Mouse (Mus musculus) CH12.LX (cell line): ENCODE measurements at regions not wholly inside any gene's neighbourhood (a gene's known extent, or its start where the extent isn't known, plus 50 kb on each side); places are given as distances from the start of the nearest gene placed in this dataset.

Source experiments
- DNase-seq: peaks from one replicate; pipeline ENCODE4 v3.0.0-alpha.2; 2013; ENCODE audit errors: extremely low read depth
- H3K27ac ChIP-seq: 2 replicates; pipeline ENCODE4 v1.5.1; 2012; ENCODE audit warnings: low read depth, mild to moderate bottlenecking, control low read depth, moderate library complexity; ENCODE audit not compliant: insufficient read depth
- H3K27me3 ChIP-seq: replicated peaks from 2 replicates; pipeline ENCODE3; 2012; ENCODE audit warnings: inconsistent platforms
- H3K36me3 ChIP-seq, 2 experiments: replicated peaks in 1 of 2; 2 replicates each; pipeline versions ENCODE3 to v1.6.1; 2012; ENCODE audit warnings: inconsistent platforms in 1 of 2, low read length in 1 of 2, mild to moderate bottlenecking in 1 of 2, mixed read lengths in 1 of 2, moderate library complexity in 1 of 2; ENCODE audit not compliant: control insufficient read depth in 1 of 2, insufficient read depth in 1 of 2
- H3K4me1 ChIP-seq, 2 experiments: 2 replicates each; pipeline ENCODE4 v1.6.1; 2012; ENCODE audit warnings: inconsistent platforms in 1 of 2, moderate library complexity in 1 of 2; ENCODE audit not compliant: insufficient read depth in 2 of 2, control insufficient read depth in 1 of 2
- H3K4me2 ChIP-seq: 2 replicates; pipeline ENCODE4 v1.6.1; 2012; ENCODE audit warnings: low read depth, mild to moderate bottlenecking, control low read depth; ENCODE audit not compliant: poor library complexity, insufficient read depth, severe bottlenecking
- H3K4me3 ChIP-seq, 3 experiments: fragments of 150-350 bp in 1 of 3; sonication (generic) in 1 of 3; replicated peaks in 1 of 3; 2 replicates each; pipeline versions ENCODE3 to v1.5.1; 2011 to 2012; ENCODE audit warnings: low read depth in 2 of 3, low read length in 2 of 3, mild to moderate bottlenecking in 2 of 3, moderate library complexity in 2 of 3, control low read depth in 1 of 3, improper control_type of control experiment in 1 of 3, inconsistent platforms in 1 of 3, mixed read lengths in 1 of 3; ENCODE audit not compliant: poor library complexity in 1 of 3
- H3K79me2 ChIP-seq: replicated peaks from 2 replicates; pipeline ENCODE4 v1.6.1; 2012; ENCODE audit warnings: mild to moderate bottlenecking, moderate library complexity; ENCODE audit not compliant: control insufficient read depth, poor library complexity, insufficient read depth, severe bottlenecking; ENCODE audit errors: extremely low read depth
- H3K9ac ChIP-seq: 2 replicates; pipeline ENCODE4 v1.6.1; 2012; ENCODE audit warnings: low read depth, mild to moderate bottlenecking, control low read depth, moderate library complexity; ENCODE audit not compliant: insufficient read depth
- H3K9me3 ChIP-seq: replicated peaks from 2 replicates; pipeline ENCODE3; 2012; ENCODE audit warnings: low read length, inconsistent platforms, mixed read lengths
- CHD1 ChIP-seq: IDR thresholded peaks from 2 replicates; pipeline ENCODE4 v1.6.1; 2012; ENCODE audit warnings: low read depth, low read length, improper control_type of control experiment, inconsistent platforms
- CHD2 ChIP-seq: IDR thresholded peaks from 2 replicates; pipeline ENCODE4 v1.6.1; 2011; ENCODE audit warnings: low read length, improper control_type of control experiment
- E2F4 ChIP-seq: IDR thresholded peaks from 2 replicates; pipeline ENCODE4 v1.6.1; 2011; ENCODE audit warnings: low read depth, low read length, improper control_type of control experiment; ENCODE audit not compliant: insufficient replicate concordance
- ELF1 ChIP-seq: IDR thresholded peaks from 2 replicates; pipeline ENCODE4 v1.6.1; 2014; ENCODE audit warnings: low read depth, mild to moderate bottlenecking, inconsistent platforms, low read length, improper control_type of control experiment
- EP300 ChIP-seq: IDR thresholded peaks from 2 replicates; pipeline ENCODE4 v1.6.1; 2011; ENCODE audit warnings: low read length, improper control_type of control experiment
- GABPA ChIP-seq: IDR thresholded peaks from 2 replicates; pipeline ENCODE4 v1.6.1; 2012; ENCODE audit warnings: low read depth, low read length, improper control_type of control experiment, inconsistent platforms; ENCODE audit not compliant: insufficient replicate concordance
- IRF4 ChIP-seq: IDR thresholded peaks from 2 replicates; pipeline ENCODE4 v1.6.1; 2014; ENCODE audit warnings: low read depth, mild to moderate bottlenecking, inconsistent platforms, low read length, improper control_type of control experiment
- JUND ChIP-seq: conservative IDR thresholded peaks from 2 replicates; pipeline ENCODE4 v1.6.1; 2011; ENCODE audit warnings: low read depth, low read length, improper control_type of control experiment
- KAT2A ChIP-seq: IDR thresholded peaks from 2 replicates; pipeline ENCODE4 v1.6.1; 2012; ENCODE audit warnings: low read length, improper control_type of control experiment, inconsistent platforms; ENCODE audit not compliant: insufficient replicate concordance
- MAX ChIP-seq: IDR thresholded peaks from 2 replicates; pipeline ENCODE4 v1.6.1; 2011; ENCODE audit warnings: low read length, improper control_type of control experiment
- MAZ ChIP-seq: IDR thresholded peaks from 2 replicates; pipeline ENCODE4 v1.6.1; 2012; ENCODE audit warnings: low read depth, mild to moderate bottlenecking, inconsistent platforms, low read length, improper control_type of control experiment, moderate library complexity
- NELFE ChIP-seq: IDR thresholded peaks from 2 replicates; pipeline ENCODE4 v1.6.1; 2011; ENCODE audit warnings: low read depth, low read length, improper control_type of control experiment
- PAX5 ChIP-seq: IDR thresholded peaks from 2 replicates; pipeline ENCODE4 v1.6.1; 2012; ENCODE audit warnings: low read length, inconsistent platforms, mixed read lengths
- RAD21 ChIP-seq: IDR thresholded peaks from 2 replicates; pipeline ENCODE4 v1.6.1; 2011; ENCODE audit warnings: low read depth, mild to moderate bottlenecking, low read length, improper control_type of control experiment, moderate library complexity
- SIN3A ChIP-seq: IDR thresholded peaks from 2 replicates; pipeline ENCODE4 v1.6.1; 2012; ENCODE audit warnings: low read length, improper control_type of control experiment, inconsistent platforms
- SMC3 ChIP-seq: IDR thresholded peaks from 2 replicates; pipeline ENCODE4 v1.6.1; 2011; ENCODE audit warnings: low read depth, low read length, improper control_type of control experiment
- UBTF ChIP-seq: IDR thresholded peaks from 2 replicates; pipeline ENCODE4 v1.6.1; 2012; ENCODE audit warnings: low read depth, mild to moderate bottlenecking, inconsistent platforms, low read length, improper control_type of control experiment, moderate library complexity
- USF1 ChIP-seq: IDR thresholded peaks from 2 replicates; pipeline ENCODE4 v1.6.1; 2014; ENCODE audit warnings: low read depth, mild to moderate bottlenecking, inconsistent platforms, low read length, improper control_type of control experiment
- USF2 ChIP-seq: conservative IDR thresholded peaks from 2 replicates; pipeline ENCODE4 v1.6.1; 2011; ENCODE audit warnings: low read depth, low read length, improper control_type of control experiment
- ZKSCAN1 ChIP-seq: IDR thresholded peaks from 2 replicates; pipeline ENCODE4 v1.6.1; 2012; ENCODE audit warnings: low read depth, inconsistent platforms, low read length, improper control_type of control experiment, borderline replicate concordance
- dilution Hi-C: fragments of 300-500 bp; cut with MboI; formaldehyde crosslinking; loops from 2 replicates; pipeline ENCODE4 v1.14.3; 2020; ENCODE audit warnings: low sequenced_read_pairs; ENCODE audit not compliant: extremely low pct_unique_long_range_greater_than_20kb, extremely low pct_ligation_motif_present
- in situ Hi-C: fragments of 300-500 bp; cut with MboI; formaldehyde crosslinking; loops from 3 replicates; pipeline ENCODE4 v1.14.3; 2019; ENCODE audit warnings: low sequenced_read_pairs, low pct_ligation_motif_present, low pct_unique_long_range_greater_than_20kb, mixed read lengths

GRCm38 (mm10) chr12:17069161-17069560 lies 57.6 kb upstream of the 2410004P03Rik start:
- Histone ChIP-seq H3K36me3 (no peaks in the 10 kb centered on the region), H3K4me3 (no peak overlapping the region), H3K79me2 (no peaks in the 10 kb centered on the region), H3K4me1 (no peaks in the 10 kb centered on the region; a peak in 1 of 4 replicates), H3K27ac (no peak overlapping the region), H3K9me3 (peaks cover 2% of the 10 kb centered on the region), H3K27me3 (no peaks in the 10 kb centered on the region), H3K9ac (no peak overlapping the region), H3K4me2 (no peak overlapping the region)
- dilution Hi-C loops = no loop called here
- DNase-seq = no peak
- in situ Hi-C loops = no loop called here
- TF ChIP-seq MAZ (no peak), USF1 (no peak), ZKSCAN1 (no peak), NELFE (no peak), PAX5 (no peak), IRF4 (no peak), USF2 (no peak), E2F4 (no peak), CHD2 (no peak)

GRCm38 (mm10) chr12:17063920-17064319 lies 52.4 kb upstream of the 2410004P03Rik start:
- Histone ChIP-seq H3K4me3 (no peak overlapping the region), H3K79me2 (no peaks in the 10 kb centered on the region), H3K4me2 (no peak overlapping the region; the same call in 1 of the 2 replicates), H3K36me3 (no peaks in the 10 kb centered on the region), H3K9ac (no peak overlapping the region), H3K27me3 (no peaks in the 10 kb centered on the region), H3K27ac (no peak overlapping the region), H3K4me1 (peaks cover 2 to 6% of the 10 kb centered on the region in 2 experiments; a peak in 2 of 4 replicates), H3K9me3 (no peaks in the 10 kb centered on the region)
- in situ Hi-C loops = no loop called here
- TF ChIP-seq ZKSCAN1 (no peak), MAX (no peak), CHD1 (no peak), USF2 (no peak), RAD21 (no peak), SIN3A (no peak), UBTF (no peak), JUND (no peak), SMC3 (no peak), ELF1 (no peak), EP300 (no peak), KAT2A (no peak), GABPA (no peak), PAX5 (no peak), NELFE (no peak)
- dilution Hi-C loops = no loop called here
- no peak for DNase-seq
